Mouse (Mus musculus): ENCODE measurements around the gene Gm45711. TPM values are rescaled to one million over a fixed set of nuclear protein-coding genes. Genes with fewer than 3 reads are reported as not detected.
"Not testable (repeated sequence)": the region's sequence is repeated elsewhere in the genome, so short reads cannot be mapped to it uniquely, and the experiment has no call there.

Gm45711 gene
- polyA plus RNA-seq (2016; fragmentation: Nextera tagmentation; extraction: Ambion mirVana), result not detected in 2 replicates

DNA sequence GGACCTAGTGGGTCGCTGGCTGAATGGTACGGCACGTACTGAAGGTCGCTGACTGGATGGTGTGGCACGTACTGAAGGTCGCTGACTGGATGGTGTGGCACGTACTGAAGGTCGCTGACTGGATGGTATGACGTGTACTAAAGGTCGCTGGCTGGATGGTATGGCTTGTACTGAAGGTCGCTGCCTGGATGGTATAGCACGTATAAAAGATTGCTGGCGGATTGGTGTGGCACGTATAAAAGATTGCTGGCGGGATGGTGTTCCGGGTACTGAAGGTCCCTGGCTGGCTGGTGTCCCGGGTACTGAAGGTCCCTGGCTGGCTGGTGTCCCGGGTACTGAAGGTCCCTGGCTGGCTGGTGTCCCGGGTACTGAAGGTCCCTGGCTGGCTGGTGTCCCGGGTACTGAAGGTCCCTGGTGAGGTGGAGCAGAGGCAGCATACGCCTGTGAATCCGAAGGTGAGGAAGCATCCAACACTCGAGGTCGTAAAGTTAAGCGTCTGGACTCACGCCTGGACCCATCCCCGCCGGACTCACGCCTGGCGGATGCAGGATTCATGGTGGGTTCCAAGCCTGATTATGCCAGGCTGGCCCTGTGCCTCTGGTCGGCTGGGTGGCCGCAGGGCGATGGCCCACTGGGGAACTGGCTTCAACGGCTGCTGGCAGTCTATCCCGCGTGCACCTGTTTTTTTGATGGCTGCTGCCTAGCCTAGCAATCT, at the start of gene Gm45711, which contains the start of gene Cmtm1:
Gm45711 (minus strand) TSS at position 641 of the 715 bp plus-strand sequence.
Cmtm1 (minus strand) TSS at position 705 of the 715 bp plus-strand sequence.
- H3K27ac ChIP-seq; H3K36me3 ChIP-seq (replicated peaks); ATAC-seq (ENCODE audit: low FRiP score); H3K9me3 ChIP-seq; H3K9ac ChIP-seq; H3K4me3 ChIP-seq (replicated peaks); H3K4me2 ChIP-seq; H3K4me1 ChIP-seq; H3K27me3 ChIP-seq: not testable (repeated sequence)
- whole genome bisulfite sequencing, result 94% methylated on average over 36 of the region's 36 CpGs

DNA sequence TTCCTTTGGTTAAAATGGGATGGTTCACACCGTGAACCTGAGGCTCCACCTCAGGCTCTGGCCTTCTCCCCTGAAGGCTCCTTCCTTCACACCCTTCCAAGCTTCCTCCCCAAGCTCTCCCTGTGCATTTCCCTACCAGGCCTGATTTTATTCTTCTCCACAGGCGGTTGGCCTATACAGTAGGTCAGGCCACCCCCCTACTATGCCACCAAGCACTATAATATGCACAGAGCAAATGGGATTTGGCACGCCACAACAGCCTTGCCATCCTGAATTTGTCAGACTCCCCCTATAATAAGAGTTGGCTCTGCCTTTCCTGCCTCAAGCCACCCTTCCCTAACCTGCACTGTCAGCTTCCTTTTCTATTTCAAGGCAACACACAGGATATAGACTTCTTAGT, 48.8 kb upstream of the Gm45711 start:
- no peak for ATAC-seq (ENCODE audit: low FRiP score)
- no peak overlapping the region for H3K9ac ChIP-seq
- no peak overlapping the region for H3K4me2 ChIP-seq
- peaks cover 10% of the 10 kb centered on the region for H3K4me1 ChIP-seq
- no peaks in the 10 kb centered on the region for H3K27me3 ChIP-seq
- no peak overlapping the region for H3K4me3 ChIP-seq (replicated peaks)
- no peaks in the 10 kb centered on the region for H3K9me3 ChIP-seq
- 89% methylated on average over 3 of the region's 3 CpGs for WGBS
- H3K36me3 ChIP-seq (replicated peaks), result peaks cover 12% of the 10 kb centered on the region
- H3K27ac ChIP-seq, result no peak overlapping the region

DNA sequence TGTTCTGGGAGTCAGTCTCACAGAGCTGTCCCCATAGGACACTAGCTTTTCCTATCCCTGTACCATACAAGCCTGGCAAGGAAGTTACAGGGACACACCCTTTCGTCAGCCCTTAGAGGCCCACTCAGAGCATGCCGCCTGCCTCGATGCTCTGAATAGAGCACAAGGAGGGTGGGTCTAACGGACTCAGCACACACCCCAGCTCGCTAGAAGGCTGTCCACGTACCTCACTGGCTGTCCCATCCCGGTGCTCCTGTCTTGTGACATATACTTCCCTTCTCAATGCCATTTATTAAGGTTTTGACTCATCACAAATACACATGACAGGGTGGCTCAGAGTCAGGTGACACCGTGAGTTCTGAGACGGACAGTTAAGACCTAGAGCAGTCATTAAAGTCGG, 44.6 kb upstream of the Gm45711 start:
- Histone ChIP-seq H3K36me3 (replicated peaks) (peaks cover 12% of the 10 kb centered on the region), H3K4me2 (no peak overlapping the region), H3K27ac (no peak overlapping the region), H3K27me3 (no peaks in the 10 kb centered on the region), H3K4me1 (peaks cover 11% of the 10 kb centered on the region), H3K9me3 (no peaks in the 10 kb centered on the region), H3K9ac (no peak overlapping the region), H3K4me3 (replicated peaks) (no peak overlapping the region)
- WGBS, result 90% methylated on average over 10 of the region's 10 CpGs
- ATAC-seq (ENCODE audit: low FRiP score), result no peak

DNA sequence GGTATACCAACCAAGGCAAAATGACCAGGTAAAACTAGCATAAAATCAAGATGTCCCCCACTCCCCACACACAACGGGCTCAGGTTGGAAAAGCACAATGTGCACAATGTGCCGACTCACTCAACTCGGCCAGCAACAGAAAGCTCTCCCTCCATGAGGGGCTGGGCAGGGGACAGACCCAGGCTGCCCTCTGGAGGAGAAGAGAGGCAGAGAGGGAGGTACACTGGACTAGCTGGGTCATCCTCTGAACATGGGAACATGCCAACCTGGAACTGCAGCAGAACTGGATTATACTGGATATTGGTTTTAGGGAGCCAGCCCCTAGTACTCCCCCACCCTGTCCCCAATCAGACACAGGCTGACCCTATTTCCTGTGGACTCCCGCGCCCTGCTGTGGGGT, 43.3 kb upstream of the Gm45711 start:
- no peak overlapping the region for H3K4me2 ChIP-seq
- H3K36me3 ChIP-seq (replicated peaks), result peaks cover 12% of the 10 kb centered on the region
- peak; percentile 46; the same call in 1 of the 2 replicates for ATAC-seq (ENCODE audit: low FRiP score)
- WGBS, result 52% methylated on average over 5 of the region's 5 CpGs
- no peaks in the 10 kb centered on the region for H3K9me3 ChIP-seq
- H3K9ac ChIP-seq, result no peak overlapping the region
- H3K4me1 ChIP-seq, result peaks cover 9% of the 10 kb centered on the region; the same call in 1 of the 2 replicates
- no peak overlapping the region for H3K4me3 ChIP-seq (replicated peaks)
- H3K27ac ChIP-seq, result no peak overlapping the region
- H3K27me3 ChIP-seq, result no peaks in the 10 kb centered on the region

DNA sequence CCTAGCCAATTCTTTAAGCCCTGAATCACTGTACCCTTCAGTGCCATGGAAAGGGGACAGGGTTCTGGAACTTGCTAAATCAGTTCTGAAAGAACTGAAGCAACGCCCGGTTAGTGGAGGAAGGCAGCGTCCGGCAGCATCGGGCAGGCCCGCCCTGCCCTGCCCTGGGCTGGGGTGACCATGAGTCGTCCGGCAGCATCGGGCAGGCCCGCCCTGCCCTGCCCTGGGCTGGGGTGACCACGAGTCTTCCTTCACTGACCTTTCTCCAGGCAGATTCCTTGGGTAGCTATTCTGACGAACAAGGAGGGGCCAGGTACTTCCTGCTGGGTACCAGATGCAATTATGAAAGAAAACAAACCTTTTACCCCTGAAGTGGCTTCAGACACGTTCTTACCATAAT, 40.2 kb upstream of the Gm45711 start:
- Histone ChIP-seq H3K36me3 (replicated peaks) (peaks cover 17% of the 10 kb centered on the region), H3K4me2 (no peak overlapping the region), H3K4me3 (replicated peaks) (no peak overlapping the region), H3K27me3 (no peaks in the 10 kb centered on the region), H3K4me1 (peaks cover 14% of the 10 kb centered on the region; the same call in 1 of the 2 replicates), H3K9me3 (no peaks in the 10 kb centered on the region), H3K27ac (no peak overlapping the region), H3K9ac (no peak overlapping the region)
- no peak for ATAC-seq (ENCODE audit: low FRiP score)
- 87% methylated on average over 13 of the region's 13 CpGs for WGBS

DNA sequence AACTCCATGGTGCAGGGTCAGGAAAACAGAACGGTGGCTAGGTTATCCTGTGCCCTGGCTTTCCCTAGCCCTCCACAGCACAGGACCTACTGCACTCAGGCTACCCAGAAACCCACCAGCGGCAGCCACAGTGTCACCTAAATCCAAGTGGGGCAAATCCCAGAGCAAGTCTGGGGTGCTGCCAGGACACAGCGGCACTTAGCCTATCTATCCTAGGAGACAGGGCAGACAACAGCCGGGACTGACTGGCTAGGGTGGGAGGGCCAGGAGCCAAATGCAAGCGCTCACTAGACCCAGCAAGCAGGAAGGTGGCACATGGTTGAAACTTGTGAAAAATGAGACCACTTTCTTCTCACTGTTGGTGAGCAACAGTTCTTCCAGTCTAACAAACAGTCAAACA, 39.1 kb upstream of the Gm45711 start:
- Histone ChIP-seq H3K36me3 (replicated peaks) (peaks cover 12% of the 10 kb centered on the region), H3K4me3 (replicated peaks) (no peak overlapping the region)
- 86% methylated on average over 5 of the region's 5 CpGs for WGBS

DNA sequence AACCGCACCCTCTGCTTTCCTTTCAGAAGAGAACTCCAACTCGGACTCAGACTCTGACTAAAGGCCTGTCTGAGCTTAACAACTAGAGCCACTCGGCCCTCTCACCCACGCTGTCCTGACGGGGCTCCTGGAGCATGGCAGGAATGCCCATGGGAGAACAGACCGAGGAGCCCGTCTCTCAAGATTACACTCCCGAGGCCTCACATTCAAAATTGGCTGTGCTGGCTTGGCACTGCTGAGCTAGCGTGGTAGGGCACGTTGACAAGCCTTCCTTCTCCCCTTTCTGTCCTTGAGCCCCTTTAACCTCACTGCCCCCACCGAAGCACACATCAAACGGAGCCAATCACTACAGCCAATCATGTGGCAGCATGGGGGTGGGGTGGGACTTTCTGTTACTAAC, 36.8 kb upstream of the Gm45711 start:
- Histone ChIP-seq H3K36me3 (replicated peaks) (peaks cover 12% of the 10 kb centered on the region), H3K9ac (no peak overlapping the region), H3K4me2 (no peak overlapping the region), H3K4me1 (0 out of 2 replicates have a peak, but pooled peaks cover 10% of the 10 kb centered on the region), H3K27me3 (no peaks in the 10 kb centered on the region), H3K4me3 (replicated peaks) (no peak overlapping the region), H3K9me3 (no peaks in the 10 kb centered on the region), H3K27ac (no peak overlapping the region)
- WGBS, result 62% methylated on average over 12 of the region's 12 CpGs
- ATAC-seq (ENCODE audit: low FRiP score), result no peak

More for the DNA sequence above, 39.1 kb upstream of the Gm45711 start:
- Histone ChIP-seq H3K27ac (no peak overlapping the region), H3K27me3 (no peaks in the 10 kb centered on the region), H3K9me3 (no peaks in the 10 kb centered on the region), H3K4me2 (no peak overlapping the region), H3K9ac (no peak overlapping the region), H3K4me1 (peaks cover 15% of the 10 kb centered on the region; the same call in 1 of the 2 replicates)
- no peak for ATAC-seq (ENCODE audit: low FRiP score)

DNA sequence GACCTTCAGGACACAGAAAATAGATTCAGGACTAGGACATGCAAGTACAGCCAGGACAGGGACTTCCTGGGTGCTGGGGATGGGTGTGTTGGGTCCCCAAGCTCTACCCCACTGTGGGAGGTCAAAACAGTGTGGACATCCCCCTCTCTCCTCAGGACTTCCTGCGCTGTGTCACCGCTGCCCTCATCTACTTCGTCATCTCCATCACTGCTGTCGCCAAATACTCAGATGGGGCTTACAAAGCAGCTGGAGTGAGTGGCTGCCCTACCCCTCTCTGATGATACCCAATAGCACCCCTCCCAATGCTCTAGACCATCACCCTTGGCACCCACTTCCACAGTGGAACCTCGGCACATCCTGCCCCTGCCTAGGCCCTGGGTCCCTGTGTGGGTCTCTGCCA, 34.7 kb upstream of the Gm45711 start:
- no peaks in the 10 kb centered on the region for H3K27me3 ChIP-seq
- H3K4me3 ChIP-seq (replicated peaks), result no peak overlapping the region
- H3K4me1 ChIP-seq, result peaks cover 26% of the 10 kb centered on the region
- 99% methylated on average over 5 of the region's 5 CpGs for WGBS
- H3K9ac ChIP-seq, result no peak overlapping the region
- no peak overlapping the region for H3K4me2 ChIP-seq
- no peaks in the 10 kb centered on the region for H3K9me3 ChIP-seq
- H3K36me3 ChIP-seq (replicated peaks), result peaks cover 12% of the 10 kb centered on the region
- ATAC-seq (ENCODE audit: low FRiP score), result no peak
- no peak overlapping the region for H3K27ac ChIP-seq

DNA sequence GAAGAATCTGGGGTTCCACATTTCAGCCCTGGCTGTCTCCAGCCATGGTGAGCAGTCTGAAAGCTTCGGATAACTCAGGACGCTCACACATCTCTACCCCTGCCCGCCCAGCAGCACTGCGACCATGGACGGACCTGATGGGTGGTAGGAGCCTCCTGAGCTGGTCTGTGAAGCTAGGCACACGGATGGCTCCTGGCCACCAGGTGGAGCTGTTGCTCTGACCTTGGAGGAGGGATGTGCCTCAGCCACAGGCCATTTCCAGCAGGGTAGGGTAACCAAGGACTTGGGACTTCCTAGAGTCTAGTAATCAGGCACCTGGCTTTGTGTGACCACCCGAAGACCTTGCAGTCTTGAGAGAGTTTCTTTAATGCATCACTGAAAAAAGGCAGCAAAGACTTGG, 34.1 kb upstream of the Gm45711 start:
- no peak overlapping the region for H3K4me3 ChIP-seq (replicated peaks)
- no peaks in the 10 kb centered on the region for H3K9me3 ChIP-seq
- H3K36me3 ChIP-seq (replicated peaks), result peaks cover 12% of the 10 kb centered on the region
- peaks cover 29% of the 10 kb centered on the region for H3K4me1 ChIP-seq
- H3K4me2 ChIP-seq, result no peak overlapping the region
- H3K9ac ChIP-seq, result no peak overlapping the region
- H3K27me3 ChIP-seq, result peaks cover 3% of the 10 kb centered on the region; the same call in 1 of the 2 replicates
- H3K27ac ChIP-seq, result no peak overlapping the region
- 7% methylated on average over 7 of the region's 7 CpGs for WGBS
- ATAC-seq (ENCODE audit: low FRiP score), result peak; percentile 47; the same call in 1 of the 2 replicates

DNA sequence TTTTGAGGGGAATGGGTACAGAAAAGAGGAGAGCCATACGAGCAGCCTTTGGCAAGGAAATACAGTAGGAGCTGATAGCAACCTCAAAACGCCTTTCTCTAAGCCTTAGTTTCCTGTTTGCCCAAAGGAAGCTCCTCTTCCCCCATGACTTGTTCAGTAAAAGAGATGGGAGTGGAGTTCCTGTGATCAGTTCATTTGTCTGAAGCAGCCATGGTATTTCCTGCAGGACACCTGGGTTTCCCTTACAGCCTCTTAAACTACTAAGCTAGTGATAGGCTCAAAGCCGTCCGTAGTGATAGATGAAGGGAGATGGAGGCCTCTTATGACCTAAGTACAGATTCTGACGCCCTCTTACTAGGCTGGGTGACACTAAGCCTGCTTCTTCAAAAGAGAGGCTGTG, 32.5 kb upstream of the Gm45711 start:
- H3K27me3 ChIP-seq, result peaks cover 4% of the 10 kb centered on the region; the same call in 1 of the 2 replicates
- ATAC-seq (ENCODE audit: low FRiP score), result no peak
- H3K27ac ChIP-seq, result no peak overlapping the region
- 86% methylated on average over 5 of the region's 5 CpGs for WGBS
- no peaks in the 10 kb centered on the region for H3K9me3 ChIP-seq
- no peak overlapping the region for H3K4me2 ChIP-seq
- H3K4me3 ChIP-seq (replicated peaks), result no peak overlapping the region
- no peak overlapping the region for H3K9ac ChIP-seq
- H3K36me3 ChIP-seq (replicated peaks), result peaks cover 7% of the 10 kb centered on the region
- peaks cover 29% of the 10 kb centered on the region for H3K4me1 ChIP-seq

DNA sequence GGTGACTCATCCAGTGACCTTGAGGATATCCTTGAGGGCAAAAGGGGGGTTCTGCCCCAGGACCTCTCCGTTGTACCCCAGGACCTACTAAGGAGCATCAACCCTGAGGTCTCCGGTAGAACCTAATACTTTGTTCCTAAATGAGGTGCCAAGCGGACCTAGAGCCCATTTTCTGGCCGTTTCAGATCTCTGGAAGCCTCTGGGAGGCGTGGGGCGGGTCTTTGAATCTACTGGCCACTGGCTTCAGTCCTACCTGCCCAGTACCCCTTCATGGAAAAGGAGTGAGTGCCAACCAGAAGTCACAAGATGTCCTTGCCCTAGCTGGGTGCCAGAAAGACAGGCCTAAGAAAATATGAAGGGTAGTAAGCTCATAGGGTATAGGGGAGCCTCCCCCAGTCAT, 31.8 kb upstream of the Gm45711 start:
- 44% methylated on average over 6 of the region's 6 CpGs for WGBS
- Histone ChIP-seq H3K9me3 (0 out of 2 replicates have a peak, but pooled peaks cover 4% of the 10 kb centered on the region), H3K27me3 (peaks cover 4% of the 10 kb centered on the region; the same call in 1 of the 2 replicates), H3K9ac (no peak overlapping the region), H3K4me2 (peak overlapping the region; percentile 82), H3K36me3 (replicated peaks) (peaks cover 3% of the 10 kb centered on the region), H3K4me3 (replicated peaks) (peak overlapping the region; percentile 59), H3K4me1 (peaks cover 26% of the 10 kb centered on the region), H3K27ac (no peak overlapping the region)
- ATAC-seq (ENCODE audit: low FRiP score), result 0 out of 2 replicates have a peak, but pooled peaks have one; percentile 0

DNA sequence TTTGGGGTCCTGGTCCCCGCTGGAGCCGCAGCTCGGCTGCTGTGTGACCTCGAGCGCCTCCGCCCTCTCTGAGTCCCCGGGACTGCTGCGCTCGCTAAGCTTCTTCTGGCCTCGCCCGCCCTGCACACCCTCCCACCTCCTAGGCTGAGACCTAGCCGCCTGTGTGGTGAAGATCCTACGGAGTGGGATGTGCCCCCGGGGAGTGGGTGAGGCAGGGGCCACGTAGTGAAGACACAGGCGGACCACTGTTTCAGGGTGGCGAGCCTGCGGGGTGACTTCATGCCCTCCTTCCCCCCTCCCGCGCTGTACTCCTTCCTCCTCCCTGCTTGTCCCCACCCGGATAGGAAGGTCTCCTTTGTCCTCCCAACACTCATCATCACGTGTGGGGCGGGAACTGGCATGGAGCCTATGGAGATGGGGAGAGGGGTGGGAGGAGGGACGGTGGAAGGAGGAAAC, 31.3 kb upstream of the Gm45711 start:
- 0% methylated on average over 24 of the region's 24 CpGs for WGBS
- ATAC-seq (ENCODE audit: low FRiP score), result peak; percentile 67
- Histone ChIP-seq H3K4me2 (peak overlapping the region; percentile 82), H3K9me3 (0 out of 2 replicates have a peak, but pooled peaks cover 4% of the 10 kb centered on the region), H3K9ac (peak overlapping the region; percentile 73), H3K4me3 (replicated peaks) (peak overlapping the region; percentile 59), H3K27ac (peak overlapping the region; percentile 71), H3K36me3 (replicated peaks) (no peaks in the 10 kb centered on the region), H3K4me1 (peaks cover 25% of the 10 kb centered on the region), H3K27me3 (peaks cover 4% of the 10 kb centered on the region; the same call in 1 of the 2 replicates)
